Mouse (Mus musculus) heart, adult 11 months (tissue): ENCODE data around the gene BC017158.

Experiments used
- DNase-seq: peaks from one replicate; pipeline ENCODE4 v3.0.0; 2022

The BC017158 gene

GRCm38 (mm10) chr7:128307851-128308250, 9.9 kb upstream of the BC017158 start:
- no peak for DNase-seq

- DNase-seq: no peak
Measured at GRCm38 (mm10) chr7:128304907-128305306, 6.9 kb upstream of the BC017158 start.

GRCm38 (mm10) chr7:128304198-128304597, 6.2 kb upstream of the BC017158 start:
- no peak for DNase-seq

- DNase-seq: no peak
Measured at GRCm38 (mm10) chr7:128302151-128302550, 4.2 kb upstream of the BC017158 start.

DNA sequence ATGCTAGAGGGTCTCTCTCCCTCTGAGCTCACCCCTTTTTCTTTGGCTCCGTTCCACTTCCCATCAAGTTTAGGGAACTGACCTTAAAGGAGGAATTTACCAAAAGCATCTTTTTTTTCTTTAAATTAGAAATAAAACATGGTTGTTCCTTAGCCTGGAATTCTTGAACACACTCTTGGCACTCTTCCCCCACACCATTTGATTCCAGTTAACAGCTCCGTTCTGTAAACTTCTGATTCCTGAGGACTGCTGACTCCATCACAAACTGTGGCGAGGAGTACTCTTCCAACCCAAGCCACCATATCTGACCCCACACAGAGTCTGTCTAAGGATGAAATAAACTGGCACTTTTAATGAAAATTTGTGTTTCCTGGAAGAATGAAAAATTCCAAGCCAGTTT, 3.0 kb upstream of the BC017158 start:
- no peak for DNase-seq

GRCm38 (mm10) chr7:128298481-128299342, 742 bp upstream of the BC017158 start:
- no peak for DNase-seq

- no peak for DNase-seq
Measured at GRCm38 (mm10) chr7:128297291-128297616, 716 bp downstream of the BC017158 start.

DNA sequence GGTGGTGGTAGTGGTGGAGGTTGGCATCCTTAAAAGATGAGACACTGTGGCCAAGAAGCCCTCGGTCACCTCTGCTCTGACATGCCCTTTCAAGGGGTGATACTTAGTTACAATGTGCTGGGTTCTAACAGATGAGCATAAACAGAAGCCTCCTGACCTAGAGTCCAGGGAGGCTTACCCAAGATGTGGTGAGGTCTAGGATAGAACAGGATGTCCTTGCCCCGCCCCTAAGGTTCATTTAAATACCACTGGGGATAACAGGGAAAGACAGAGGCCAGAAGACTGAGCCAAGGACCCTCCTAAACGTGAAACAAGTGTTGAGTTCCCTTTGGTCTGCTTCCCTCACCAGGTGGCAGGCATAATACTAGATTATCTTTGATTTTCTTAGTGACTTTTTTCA, 1.5 kb downstream of the BC017158 start:
- no peak for DNase-seq

DNA sequence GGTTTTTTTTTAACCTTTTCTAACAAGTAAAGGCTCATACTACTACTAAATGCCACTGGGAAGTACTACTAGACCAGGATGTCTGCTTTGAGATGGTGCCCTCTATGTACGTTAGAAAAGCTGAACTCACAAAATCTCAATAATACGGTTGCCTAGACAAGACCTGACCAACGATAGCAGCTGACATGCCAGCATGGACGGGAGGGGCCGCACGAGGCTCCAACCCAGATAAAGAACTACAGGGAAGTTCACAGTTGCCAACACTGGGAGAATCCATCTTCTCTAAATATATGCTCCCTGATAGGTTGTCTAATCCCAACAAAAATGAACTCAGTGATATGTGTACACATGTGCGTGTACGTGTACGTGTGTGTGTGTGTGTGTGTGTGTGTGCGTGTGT, 3.2 kb downstream of the BC017158 start:
- DNase-seq: no peak

GRCm38 (mm10) chr7:128288923-128289544, 8.9 kb downstream of the BC017158 start:
- DNase-seq: no peak

DNA sequence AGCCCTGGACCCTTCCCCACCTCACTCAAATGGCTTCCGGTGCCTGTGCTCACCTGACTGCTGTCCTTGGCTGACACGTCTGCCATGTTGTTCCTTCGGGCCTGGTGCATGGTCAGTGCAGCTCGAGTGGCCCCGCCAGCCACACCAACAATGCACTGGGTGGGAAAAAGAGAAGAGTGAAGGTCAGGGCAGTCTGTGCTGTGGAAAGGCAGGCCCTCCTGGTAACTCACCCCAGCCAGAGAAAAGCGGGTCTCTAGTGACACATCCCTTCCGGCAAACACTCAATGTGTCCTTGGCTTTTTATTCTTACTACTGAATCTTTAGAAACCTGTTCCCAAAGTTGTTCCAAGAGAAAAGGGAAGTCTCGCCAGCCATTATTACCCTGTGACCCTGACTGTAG, 12.9 kb downstream of the BC017158 start:
- DNase-seq: no peak

DNA sequence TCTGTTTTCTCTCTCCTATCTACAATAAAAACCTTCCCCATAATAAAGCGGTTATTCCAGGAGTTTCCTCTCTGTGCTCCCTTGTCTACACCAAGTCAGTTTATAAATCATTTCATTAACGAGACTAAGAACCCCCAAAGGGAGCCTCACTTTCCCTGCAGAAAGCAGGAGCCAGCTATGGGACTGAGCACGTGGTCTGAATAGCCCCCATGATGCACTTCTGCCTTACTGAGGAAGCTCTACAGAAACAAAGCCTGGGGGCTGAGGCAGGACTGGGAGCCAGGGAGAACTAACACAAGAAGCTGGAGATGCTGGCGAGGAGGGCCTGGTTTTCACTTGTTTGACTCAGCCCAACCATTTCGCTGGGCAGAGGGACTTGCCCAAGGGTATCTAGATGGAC, 13.9 kb downstream of the BC017158 start:
- no peak for DNase-seq

DNA sequence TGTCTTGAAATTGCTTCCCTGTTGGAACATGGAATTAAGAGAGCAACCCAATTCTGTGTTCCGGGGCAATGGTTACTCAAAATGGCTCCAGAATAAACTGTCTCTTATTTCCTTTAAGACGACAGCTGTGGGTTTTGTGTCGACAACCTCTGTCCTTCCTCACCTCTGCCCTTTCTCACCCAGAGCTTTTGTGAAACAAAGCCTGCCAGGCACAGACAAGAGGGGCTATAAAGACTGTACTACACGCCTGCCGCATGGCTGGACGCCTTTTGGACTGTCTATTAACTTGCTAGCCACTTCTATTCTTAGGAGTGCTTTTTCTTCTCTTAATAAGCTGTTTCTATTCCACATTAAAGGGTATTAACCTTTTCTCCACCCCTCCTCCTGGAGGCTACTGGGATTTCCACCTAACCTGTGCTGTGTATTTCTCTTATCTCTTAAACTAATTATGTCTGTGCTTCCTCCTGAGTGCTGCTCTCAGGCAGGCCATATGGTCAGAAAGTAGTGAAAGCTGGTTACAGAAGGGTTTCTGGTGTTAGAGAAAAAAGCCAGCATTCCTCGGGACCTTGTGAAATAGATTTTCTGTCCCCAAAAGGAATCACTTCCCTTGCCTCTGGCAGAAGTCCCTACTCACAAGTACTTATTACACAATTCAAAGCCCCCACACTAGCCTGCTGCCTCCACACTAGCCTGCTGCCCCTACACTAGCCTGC, 15.3 kb downstream of the BC017158 start:
- DNase-seq: no peak

DNA sequence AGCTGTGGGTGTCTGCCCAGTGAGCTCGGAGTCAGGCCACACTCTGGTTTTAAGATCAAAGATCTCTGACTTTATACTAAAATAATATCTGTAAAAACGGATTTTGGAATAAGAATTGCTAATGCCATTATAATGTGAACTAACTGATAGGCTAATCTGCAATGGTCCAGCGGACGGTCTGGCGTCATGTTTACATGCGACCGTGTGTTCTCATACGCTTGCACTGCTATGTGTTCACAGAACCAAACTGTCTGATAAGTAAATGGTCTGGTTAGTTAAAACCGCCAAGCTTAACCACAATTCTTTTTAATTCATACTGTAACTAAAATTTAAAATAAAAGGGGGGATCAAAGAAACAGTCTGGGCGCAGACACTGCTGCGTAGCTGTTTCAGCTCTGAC, 16.2 kb downstream of the BC017158 start:
- no peak for DNase-seq

DNA sequence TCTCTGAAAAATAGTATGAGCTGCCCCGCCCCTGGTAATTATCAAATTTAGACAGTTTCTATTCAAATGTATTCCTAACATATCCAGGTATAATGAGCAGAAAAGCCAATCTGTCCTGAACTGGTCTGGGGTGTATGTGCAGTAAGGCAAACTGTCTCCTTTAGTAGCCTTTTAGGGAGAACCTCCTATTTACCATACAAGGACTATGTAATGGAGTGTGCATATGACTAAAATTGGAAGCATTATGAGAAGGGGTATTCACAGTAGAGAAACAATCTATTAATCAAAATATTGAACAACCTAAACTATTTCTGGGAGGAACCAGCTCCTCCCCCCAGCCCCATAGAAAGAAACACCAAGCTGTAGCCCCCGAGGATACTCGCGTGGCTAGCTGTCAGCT, 18.2 kb downstream of the BC017158 start:
- DNase-seq: no peak

GRCm38 (mm10) chr7:128276051-128276450, 21.9 kb downstream of the BC017158 start:
- DNase-seq: no peak

DNA sequence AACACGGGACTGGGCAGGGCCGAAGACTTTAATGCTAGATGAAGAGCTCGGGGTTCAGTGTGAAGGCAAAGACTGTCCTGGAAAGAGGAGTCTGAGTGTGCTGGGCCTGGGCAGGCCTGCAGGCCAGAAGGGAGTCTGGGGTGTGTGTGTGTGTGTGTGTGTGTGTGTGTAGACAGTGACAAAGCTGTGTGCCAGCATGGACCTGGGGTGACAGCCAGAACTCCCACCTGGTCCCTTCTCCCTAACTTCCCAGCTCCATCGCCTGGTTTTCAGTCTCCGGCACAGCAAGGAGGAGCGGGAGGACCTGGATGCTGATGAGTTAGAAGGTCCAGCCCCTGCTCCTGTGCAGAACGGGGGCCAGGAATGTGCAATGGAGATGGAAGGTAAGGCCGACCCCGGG, 26.5 kb downstream of the BC017158 start:
- DNase-seq: no peak

DNA sequence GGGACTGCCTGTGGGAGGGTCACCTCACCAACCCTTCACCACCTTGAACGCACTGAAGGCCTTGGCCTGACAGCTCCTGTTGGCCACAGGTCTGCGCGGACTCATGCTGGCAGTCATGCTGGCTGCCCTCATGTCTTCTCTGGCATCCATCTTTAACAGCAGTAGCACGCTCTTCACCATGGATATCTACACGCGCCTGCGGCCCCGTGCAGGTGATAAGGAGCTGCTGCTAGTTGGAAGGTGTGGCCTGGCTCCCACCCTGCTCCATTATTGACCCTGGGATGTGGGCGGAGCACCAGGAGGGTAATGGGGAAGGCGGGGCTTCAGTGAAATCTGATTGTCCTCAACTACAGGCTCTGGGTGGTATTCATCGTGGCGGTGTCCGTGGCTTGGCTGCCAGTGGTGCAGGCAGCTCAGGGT, 27.5 kb downstream of the BC017158 start:
- DNase-seq: peak; percentile 91

DNA sequence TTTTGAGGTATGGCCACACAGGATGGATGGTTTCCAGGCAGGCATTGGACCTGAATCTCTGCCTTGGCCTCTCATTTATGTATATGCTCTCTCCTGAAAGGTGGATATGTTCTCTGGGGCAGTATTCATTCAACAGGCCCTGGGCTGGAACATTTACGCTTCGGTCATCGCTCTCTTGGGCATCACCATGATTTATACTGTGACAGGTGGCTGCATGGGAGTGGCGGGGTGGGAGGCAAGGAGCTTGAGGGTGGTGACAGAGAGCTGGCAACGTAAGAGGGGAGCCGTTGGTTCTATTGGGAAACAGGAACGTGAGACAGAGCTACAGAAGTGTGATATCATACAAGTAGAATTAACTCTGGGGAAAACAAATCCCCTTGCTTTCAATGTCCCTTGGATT, 30.2 kb downstream of the BC017158 start:
- no peak for DNase-seq

GRCm38 (mm10) chr7:128267391-128267790, 30.6 kb downstream of the BC017158 start:
- no peak for DNase-seq

DNA sequence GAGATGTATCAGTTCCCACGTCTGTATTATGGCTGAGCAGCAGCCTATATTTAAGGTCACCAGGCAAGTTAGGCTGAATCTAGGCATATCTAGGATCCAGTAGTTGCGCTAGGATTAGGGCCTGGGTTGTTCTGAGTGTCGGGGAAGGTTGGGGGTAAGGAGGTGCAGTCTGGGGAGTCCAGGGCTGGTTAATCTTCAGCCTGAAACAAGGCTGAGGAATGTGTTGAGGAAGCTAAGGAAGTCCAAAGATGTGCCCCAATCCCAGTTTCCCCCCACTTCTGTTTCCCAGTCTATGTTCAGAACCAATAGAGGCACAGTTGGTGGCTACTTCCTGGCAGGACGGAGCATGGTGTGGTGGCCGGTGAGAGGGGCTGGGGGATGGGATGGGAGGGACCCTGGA, 31.9 kb downstream of the BC017158 start:
- no peak for DNase-seq

DNA sequence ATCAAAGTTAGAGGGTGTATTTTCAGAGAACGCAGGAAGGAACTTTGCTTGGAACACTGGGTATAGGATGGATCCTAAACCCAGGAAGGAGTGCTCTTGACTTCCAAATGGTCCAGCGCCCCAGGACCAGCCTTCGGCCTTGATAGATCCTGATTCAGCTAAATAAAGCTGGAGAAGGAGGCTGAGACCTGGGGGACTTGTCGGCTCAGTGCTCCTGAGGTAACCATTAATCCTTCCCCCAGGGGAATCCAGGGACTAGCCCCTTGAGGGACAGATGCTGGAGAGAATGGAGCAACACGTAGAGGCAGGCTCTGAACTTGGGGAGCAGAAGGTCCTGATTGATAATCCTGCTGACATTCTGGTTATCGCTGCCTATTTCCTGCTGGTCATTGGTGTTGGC, 32.6 kb downstream of the BC017158 start, which contains the start of gene Slc5a2:
Gene Slc5a2, plus strand, starts transcription at position 247 of the 400 bp plus-strand sequence.
- no peak for DNase-seq

GRCm38 (mm10) chr7:128256783-128257334, 41.1 kb downstream of the BC017158 start:
- no peak for DNase-seq

DNA sequence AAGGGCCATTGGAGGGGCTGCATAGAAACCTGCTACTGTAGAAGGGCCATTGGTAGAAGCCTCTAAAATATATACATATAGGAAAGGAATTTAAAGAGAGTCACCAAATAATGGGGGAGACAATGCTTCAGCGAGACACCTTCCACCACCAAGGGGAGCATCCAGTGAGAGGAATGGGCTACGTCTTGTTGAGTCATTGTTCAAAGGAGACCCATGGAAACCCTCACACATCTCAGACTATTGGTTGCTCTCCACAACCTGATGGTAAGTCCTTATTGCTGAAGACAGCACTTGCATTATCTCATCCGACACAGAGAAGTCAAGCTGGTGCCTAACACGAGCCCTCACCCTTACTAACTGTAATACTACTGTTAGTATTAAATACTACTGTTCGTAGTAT, 42.2 kb downstream of the BC017158 start:
- no peak for DNase-seq
